Mouse (Mus musculus): ENCODE data around the gene Npnt.

- TF ChIP-seq EP300 (IDR thresholded peaks at IDR 0.05; ENCODE audit: low read depth) (no peak), CTCF (IDR thresholded peaks at IDR 0.05; ENCODE audit: low read depth) (no peak)
Observed at GRCm38 (mm10) chr3:132919798-132920197, 30.3 kb downstream of the Npnt start.

Data from liver, embryonic 14.5 days (tissue).